Mouse (Mus musculus): Measurements from ENCODE around the gene Ceacam15. TPM values are rescaled to one million over a fixed set of nuclear protein-coding genes. Genes with fewer than 3 reads are reported as not detected.

Gene Ceacam15
- polyA plus RNA-seq (2014; fragmentation: Illumina TruSeq; extraction: RNeasy Lipid Tissue Mini Kit (QIAGEN cat#74804)), result not detected

DNA sequence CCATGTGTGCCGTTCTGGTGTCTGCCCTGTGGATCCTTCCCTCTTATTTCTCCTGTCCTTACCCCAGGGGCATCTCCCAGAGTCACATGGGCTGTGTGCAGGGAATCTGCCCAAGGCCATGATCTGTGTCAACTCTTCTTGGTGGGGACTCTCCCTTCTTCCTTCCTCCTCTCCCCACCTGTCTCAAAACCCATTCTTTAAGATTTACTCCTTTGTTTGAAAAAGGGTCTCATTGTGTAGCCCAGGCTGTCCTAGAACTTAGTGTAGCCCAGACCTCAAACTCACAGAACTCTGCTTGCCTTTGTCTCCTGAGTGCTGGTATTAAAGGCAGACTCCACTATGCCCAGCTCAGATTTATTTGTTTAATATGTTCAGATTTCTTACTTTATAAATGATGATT lies at the start of gene Ceacam15:
TSS of gene Ceacam15 (minus strand) at position 101 of the 400 bp plus-strand sequence.

GRCm38 (mm10) chr7:16721629-16722028 lies 46.1 kb upstream of the Ceacam15 start, which contains the start of gene Ceacam9:
Gene Ceacam9 (plus strand): TSS chr7:16721929.

Other genes starting within 250 kb of the Ceacam15 start
- not detected for gene Tmem160, start 222.9 kb downstream of the Ceacam15 start, polyA plus RNA-seq (2014; fragmentation: Illumina TruSeq; extraction: RNeasy Lipid Tissue Mini Kit (QIAGEN cat#74804))
- gene Npas1, start 198.0 kb downstream of the Ceacam15 start, polyA plus RNA-seq (2014; fragmentation: Illumina TruSeq; extraction: RNeasy Lipid Tissue Mini Kit (QIAGEN cat#74804)), result not detected
- gene Arhgap35, start 60.7 kb downstream of the Ceacam15 start, polyA plus RNA-seq (2014; fragmentation: Illumina TruSeq; extraction: RNeasy Lipid Tissue Mini Kit (QIAGEN cat#74804)), result 62.3 TPM
- gene Ceacam9, start 46.2 kb upstream of the Ceacam15 start, polyA plus RNA-seq (2014; fragmentation: Illumina TruSeq; extraction: RNeasy Lipid Tissue Mini Kit (QIAGEN cat#74804)), result not detected
- 64.2 TPM for gene Ap2s1, start 62.7 kb upstream of the Ceacam15 start, polyA plus RNA-seq (2014; fragmentation: Illumina TruSeq; extraction: RNeasy Lipid Tissue Mini Kit (QIAGEN cat#74804))
- gene Slc1a5, start 105.6 kb upstream of the Ceacam15 start, polyA plus RNA-seq (2014; fragmentation: Illumina TruSeq; extraction: RNeasy Lipid Tissue Mini Kit (QIAGEN cat#74804)), result 7.4 TPM
- 27.4 TPM for gene Strn4, start 140.2 kb upstream of the Ceacam15 start, polyA plus RNA-seq (2014; fragmentation: Illumina TruSeq; extraction: RNeasy Lipid Tissue Mini Kit (QIAGEN cat#74804))
- gene Fkrp, start 141.0 kb upstream of the Ceacam15 start, polyA plus RNA-seq (2014; fragmentation: Illumina TruSeq; extraction: RNeasy Lipid Tissue Mini Kit (QIAGEN cat#74804)), result 7.8 TPM
- 0.46 TPM for gene Prkd2, start 167.2 kb upstream of the Ceacam15 start, polyA plus RNA-seq (2014; fragmentation: Illumina TruSeq; extraction: RNeasy Lipid Tissue Mini Kit (QIAGEN cat#74804))
- gene Dact3, start 199.6 kb upstream of the Ceacam15 start, polyA plus RNA-seq (2014; fragmentation: Illumina TruSeq; extraction: RNeasy Lipid Tissue Mini Kit (QIAGEN cat#74804)), result 3.2 TPM
- gene Gng8, start 216.1 kb upstream of the Ceacam15 start, polyA plus RNA-seq (2014; fragmentation: Illumina TruSeq; extraction: RNeasy Lipid Tissue Mini Kit (QIAGEN cat#74804)), result 0.57 TPM
- gene Ptgir, start 230.8 kb upstream of the Ceacam15 start, polyA plus RNA-seq (2014; fragmentation: Illumina TruSeq; extraction: RNeasy Lipid Tissue Mini Kit (QIAGEN cat#74804)), result 1.7 TPM
- gene Calm3, start 248.4 kb upstream of the Ceacam15 start, polyA plus RNA-seq (2014; fragmentation: Illumina TruSeq; extraction: RNeasy Lipid Tissue Mini Kit (QIAGEN cat#74804)), result 30.5 TPM